Mouse (Mus musculus) CH12.LX (cell line): ENCODE data around the gene Hvcn1. TPM values are rescaled to one million over a fixed set of nuclear protein-coding genes. Genes with fewer than 3 reads are reported as not detected.

ENCODE experiments used
- DNase-seq: peaks from one replicate; pipeline ENCODE4 v3.0.0-alpha.2; 2013; ENCODE audit errors: extremely low read depth
- H3K27ac ChIP-seq: 2 replicates; pipeline ENCODE4 v1.5.1; 2012; ENCODE audit warnings: low read depth, mild to moderate bottlenecking, control low read depth, moderate library complexity; ENCODE audit not compliant: insufficient read depth
- H3K27me3 ChIP-seq: replicated peaks from 2 replicates; pipeline ENCODE3; 2012; ENCODE audit warnings: inconsistent platforms
- H3K36me3 ChIP-seq, 2 experiments: replicated peaks in 1 of 2; 2 replicates each; pipeline versions ENCODE3 to v1.6.1; 2012; ENCODE audit warnings: inconsistent platforms in 1 of 2, low read length in 1 of 2, mild to moderate bottlenecking in 1 of 2, mixed read lengths in 1 of 2, moderate library complexity in 1 of 2; ENCODE audit not compliant: control insufficient read depth in 1 of 2, insufficient read depth in 1 of 2
- H3K4me1 ChIP-seq, 2 experiments: 2 replicates each; pipeline ENCODE4 v1.6.1; 2012; ENCODE audit warnings: inconsistent platforms in 1 of 2, moderate library complexity in 1 of 2; ENCODE audit not compliant: insufficient read depth in 2 of 2, control insufficient read depth in 1 of 2
- H3K4me2 ChIP-seq: 2 replicates; pipeline ENCODE4 v1.6.1; 2012; ENCODE audit warnings: low read depth, mild to moderate bottlenecking, control low read depth; ENCODE audit not compliant: poor library complexity, insufficient read depth, severe bottlenecking
- H3K4me3 ChIP-seq, 3 experiments: fragments of 150-350 bp in 1 of 3; sonication (generic) in 1 of 3; replicated peaks in 1 of 3; 2 replicates each; pipeline versions ENCODE3 to v1.5.1; 2011 to 2012; ENCODE audit warnings: low read depth in 2 of 3, low read length in 2 of 3, mild to moderate bottlenecking in 2 of 3, moderate library complexity in 2 of 3, control low read depth in 1 of 3, improper control_type of control experiment in 1 of 3, inconsistent platforms in 1 of 3, mixed read lengths in 1 of 3; ENCODE audit not compliant: poor library complexity in 1 of 3
- H3K79me2 ChIP-seq: replicated peaks from 2 replicates; pipeline ENCODE4 v1.6.1; 2012; ENCODE audit warnings: mild to moderate bottlenecking, moderate library complexity; ENCODE audit not compliant: control insufficient read depth, poor library complexity, insufficient read depth, severe bottlenecking; ENCODE audit errors: extremely low read depth
- H3K9ac ChIP-seq: 2 replicates; pipeline ENCODE4 v1.6.1; 2012; ENCODE audit warnings: low read depth, mild to moderate bottlenecking, control low read depth, moderate library complexity; ENCODE audit not compliant: insufficient read depth
- H3K9me3 ChIP-seq: replicated peaks from 2 replicates; pipeline ENCODE3; 2012; ENCODE audit warnings: low read length, inconsistent platforms, mixed read lengths
- CTCF ChIP-seq, 2 experiments: IDR thresholded peaks in 1 of 2; conservative IDR thresholded peaks in 1 of 2; 2 replicates each; pipeline ENCODE4 v1.5.1; 2011 to 2012; ENCODE audit warnings: low read depth in 2 of 2, low read length in 2 of 2, improper control_type of control experiment in 1 of 2, inconsistent platforms in 1 of 2, mild to moderate bottlenecking in 1 of 2, moderate library complexity in 1 of 2
- E2F4 ChIP-seq: IDR thresholded peaks from 2 replicates; pipeline ENCODE4 v1.6.1; 2011; ENCODE audit warnings: low read depth, low read length, improper control_type of control experiment; ENCODE audit not compliant: insufficient replicate concordance
- EP300 ChIP-seq: IDR thresholded peaks from 2 replicates; pipeline ENCODE4 v1.6.1; 2011; ENCODE audit warnings: low read length, improper control_type of control experiment
- ETS1 ChIP-seq: conservative IDR thresholded peaks from 2 replicates; pipeline ENCODE4 v1.6.1; 2012; ENCODE audit warnings: low read depth, mild to moderate bottlenecking, inconsistent platforms, low read length, improper control_type of control experiment, moderate library complexity
- GABPA ChIP-seq: IDR thresholded peaks from 2 replicates; pipeline ENCODE4 v1.6.1; 2012; ENCODE audit warnings: low read depth, low read length, improper control_type of control experiment, inconsistent platforms; ENCODE audit not compliant: insufficient replicate concordance
- JUND ChIP-seq: conservative IDR thresholded peaks from 2 replicates; pipeline ENCODE4 v1.6.1; 2011; ENCODE audit warnings: low read depth, low read length, improper control_type of control experiment
- KAT2A ChIP-seq: IDR thresholded peaks from 2 replicates; pipeline ENCODE4 v1.6.1; 2012; ENCODE audit warnings: low read length, improper control_type of control experiment, inconsistent platforms; ENCODE audit not compliant: insufficient replicate concordance
- MAX ChIP-seq: IDR thresholded peaks from 2 replicates; pipeline ENCODE4 v1.6.1; 2011; ENCODE audit warnings: low read length, improper control_type of control experiment
- MEF2A ChIP-seq: IDR thresholded peaks from 2 replicates; pipeline ENCODE4 v1.6.1; 2014; ENCODE audit warnings: low read depth, mild to moderate bottlenecking, inconsistent platforms, low read length, improper control_type of control experiment, borderline replicate concordance
- MYC ChIP-seq: IDR thresholded peaks from 2 replicates; pipeline ENCODE4 v1.6.1; 2011; ENCODE audit warnings: low read depth, mild to moderate bottlenecking, improper control_type of control experiment, low read length
- NELFE ChIP-seq: IDR thresholded peaks from 2 replicates; pipeline ENCODE4 v1.6.1; 2011; ENCODE audit warnings: low read depth, low read length, improper control_type of control experiment
- PAX5 ChIP-seq: IDR thresholded peaks from 2 replicates; pipeline ENCODE4 v1.6.1; 2012; ENCODE audit warnings: low read length, inconsistent platforms, mixed read lengths
- POLR2A ChIP-seq: IDR thresholded peaks from 2 replicates; pipeline ENCODE4 v1.6.1; 2011; ENCODE audit warnings: low read depth, mild to moderate bottlenecking, improper control_type of control experiment, low read length
- POLR2AphosphoS2 ChIP-seq: IDR thresholded peaks from 2 replicates; pipeline ENCODE4 v1.6.1; 2011; ENCODE audit warnings: low read depth, low read length, improper control_type of control experiment
- RAD21 ChIP-seq: IDR thresholded peaks from 2 replicates; pipeline ENCODE4 v1.6.1; 2011; ENCODE audit warnings: low read depth, mild to moderate bottlenecking, low read length, improper control_type of control experiment, moderate library complexity
- SIN3A ChIP-seq: IDR thresholded peaks from 2 replicates; pipeline ENCODE4 v1.6.1; 2012; ENCODE audit warnings: low read length, improper control_type of control experiment, inconsistent platforms
- SMC3 ChIP-seq: IDR thresholded peaks from 2 replicates; pipeline ENCODE4 v1.6.1; 2011; ENCODE audit warnings: low read depth, low read length, improper control_type of control experiment
- TBP ChIP-seq: conservative IDR thresholded peaks from 2 replicates; pipeline ENCODE4 v1.6.1; 2011; ENCODE audit warnings: low read depth, low read length, improper control_type of control experiment
- TCF12 ChIP-seq: IDR thresholded peaks from 2 replicates; pipeline ENCODE4 v1.6.1; 2014; ENCODE audit warnings: low read depth, mild to moderate bottlenecking, inconsistent platforms, low read length, improper control_type of control experiment
- USF1 ChIP-seq: IDR thresholded peaks from 2 replicates; pipeline ENCODE4 v1.6.1; 2014; ENCODE audit warnings: low read depth, mild to moderate bottlenecking, inconsistent platforms, low read length, improper control_type of control experiment
- USF2 ChIP-seq: conservative IDR thresholded peaks from 2 replicates; pipeline ENCODE4 v1.6.1; 2011; ENCODE audit warnings: low read depth, low read length, improper control_type of control experiment
- ZC3H11A ChIP-seq: IDR thresholded peaks from 2 replicates; pipeline ENCODE4 v1.6.1; 2012; ENCODE audit warnings: low read depth, mild to moderate bottlenecking, inconsistent platforms, low read length, improper control_type of control experiment
- ZMIZ1 ChIP-seq: IDR thresholded peaks from 2 replicates; pipeline ENCODE4 v1.6.1; 2012; ENCODE audit warnings: low read depth, mild to moderate bottlenecking, inconsistent platforms, low read length, improper control_type of control experiment
- dilution Hi-C: fragments of 300-500 bp; cut with MboI; formaldehyde crosslinking; loops from 2 replicates; pipeline ENCODE4 v1.14.3; 2020; ENCODE audit warnings: low sequenced_read_pairs; ENCODE audit not compliant: extremely low pct_unique_long_range_greater_than_20kb, extremely low pct_ligation_motif_present
- in situ Hi-C: fragments of 300-500 bp; cut with MboI; formaldehyde crosslinking; loops from 3 replicates; pipeline ENCODE4 v1.14.3; 2019; ENCODE audit warnings: low sequenced_read_pairs, low pct_ligation_motif_present, low pct_unique_long_range_greater_than_20kb, mixed read lengths
- polyA plus RNA-seq: library from polyadenylated mRNA; unstranded; fragments of >175 nt; gene quantifications from 2 replicates; pipeline ENCODE4 v1.2.1, GENCODE M21; 2012; ENCODE audit warnings: low read depth; ENCODE audit not compliant: insufficient read length
- total RNA-seq, 2 experiments: library from RNA; depleted of rRNA; stranded (reverse); fragments of 300-350 nt in 1 of 2; fragments of >200 nt in 1 of 2; gene quantifications; 2 replicates each; pipeline ENCODE4 v1.2.3; 2012 to 2014

Gene Hvcn1
- total and polyA plus RNA-seq, 3 experiments: 143 to 159 (median 156) TPM

- no peaks in the 10 kb centered on the region for H3K27me3 ChIP-seq
- H3K4me2 ChIP-seq: no peak overlapping the region
- H3K27ac ChIP-seq: no peak overlapping the region
- H3K79me2 ChIP-seq: peaks cover 77% of the 10 kb centered on the region
- dilution Hi-C loops (no loop called here), in situ Hi-C loops (no loop called here)
- H3K9ac ChIP-seq: no peak overlapping the region
- no peaks in the 10 kb centered on the region for H3K9me3 ChIP-seq
- DNase-seq: no peak
- no peak overlapping the region for H3K4me3 ChIP-seq
- H3K36me3 ChIP-seq: peaks cover 81 to 98% of the 10 kb centered on the region in 2 experiments
- peaks cover 17 to 41% of the 10 kb centered on the region in 2 experiments for H3K4me1 ChIP-seq
- no peak for TF ChIP-seq MYC
- no peak for TF ChIP-seq KAT2A
- no peak for TF ChIP-seq ZC3H11A
- TF ChIP-seq TBP: no peak
- no peak; the same call in 1 of the 2 replicates for TF ChIP-seq POLR2A
- TF ChIP-seq MEF2A: no peak
- no peak for TF ChIP-seq MAX
- no peak for TF ChIP-seq ZMIZ1
- no peak for TF ChIP-seq USF1
- no peak for TF ChIP-seq POLR2AphosphoS2
- no peak for TF ChIP-seq TCF12
- TF ChIP-seq SIN3A: no peak
- no peak for TF ChIP-seq EP300
- TF ChIP-seq E2F4: no peak
- no peak for TF ChIP-seq SMC3
- no peak for TF ChIP-seq RAD21
- no peak for TF ChIP-seq JUND
- no peak for TF ChIP-seq PAX5
- TF ChIP-seq ETS1: no peak
- no peak for TF ChIP-seq USF2
- TF ChIP-seq, all 38 proteins: peak for 0
These were observed 41.2 kb upstream of the Hvcn1 start for GRCm38 (mm10) chr5:122165233-122165915.

GRCm38 (mm10) chr5:122166636-122167161 lies 39.9 kb upstream of the Hvcn1 start:
- in situ Hi-C loops (no loop called here), dilution Hi-C loops (no loop called here)
- peaks cover 64% of the 10 kb centered on the region for H3K79me2 ChIP-seq
- H3K9me3 ChIP-seq: no peaks in the 10 kb centered on the region
- H3K27ac ChIP-seq: no peak overlapping the region
- no peak overlapping the region for H3K4me2 ChIP-seq
- H3K4me1 ChIP-seq: peaks cover 12 to 28% of the 10 kb centered on the region in 2 experiments
- DNase-seq: no peak
- TF ChIP-seq CTCF (conservative IDR thresholded peaks at IDR 0.05 in 1 of 2, IDR thresholded peaks at IDR 0.05 in 1 of 2; ENCODE audit: low read depth in 2 of 2, low read length in 2 of 2) (no peak), ETS1 (no peak), NELFE (no peak), ZC3H11A (no peak), USF2 (no peak), GABPA (no peak), POLR2AphosphoS2 (no peak)
- no peaks in the 10 kb centered on the region for H3K27me3 ChIP-seq
- H3K9ac ChIP-seq: no peak overlapping the region
- H3K4me3 ChIP-seq: no peak overlapping the region
- H3K36me3 ChIP-seq: peaks cover 84 to 98% of the 10 kb centered on the region in 2 experiments
